Mouse (Mus musculus) pancreas, adult 10 weeks (tissue): ENCODE measurements around the gene Olfr725. TPM values are rescaled to one million over a fixed set of nuclear protein-coding genes. Genes with fewer than 3 reads are reported as not detected.

Experiments
- polyA plus RNA-seq: library from polyadenylated mRNA; stranded (reverse); fragments of 350-450 nt; fragmentation: Illumina TruSeq; extraction: RNeasy Lipid Tissue Mini Kit (QIAGEN cat#74804); gene quantifications from one replicate; pipeline ENCODE4 v1.2.3, GENCODE M21; 2015; ENCODE audit warnings: low read depth, low replicate concordance; ENCODE audit not compliant: insufficient read depth

Gene Olfr725
- polyA plus RNA-seq = not detected

GRCm38 (mm10) chr14:50040275-50040674 is at the start of gene Olfr725:
Olfr725 (minus strand) TSS chr14:50040375.

Other genes with a start within 250 kb of the Olfr725 start
- not detected for gene Olfr722, start 138.4 kb downstream of the Olfr725 start, polyA plus RNA-seq
- not detected for gene Olfr723, start 108.6 kb downstream of the Olfr725 start, polyA plus RNA-seq
- not detected for gene Olfr724, start 77.1 kb downstream of the Olfr725 start, polyA plus RNA-seq
- not detected for gene Olfr726, start 50.6 kb upstream of the Olfr725 start, polyA plus RNA-seq
- not detected for gene Olfr727, start 82.8 kb upstream of the Olfr725 start, polyA plus RNA-seq
- not detected for gene Olfr728, start 102.3 kb upstream of the Olfr725 start, polyA plus RNA-seq
- gene Olfr729, start 112.5 kb upstream of the Olfr725 start, polyA plus RNA-seq = not detected
- not detected for gene Olfr730, start 147.8 kb upstream of the Olfr725 start, polyA plus RNA-seq
- gene Olfr731, start 201.5 kb upstream of the Olfr725 start, polyA plus RNA-seq = not detected
- not detected for gene Olfr732, start 243.8 kb upstream of the Olfr725 start, polyA plus RNA-seq